In the genomic region with DNA sequence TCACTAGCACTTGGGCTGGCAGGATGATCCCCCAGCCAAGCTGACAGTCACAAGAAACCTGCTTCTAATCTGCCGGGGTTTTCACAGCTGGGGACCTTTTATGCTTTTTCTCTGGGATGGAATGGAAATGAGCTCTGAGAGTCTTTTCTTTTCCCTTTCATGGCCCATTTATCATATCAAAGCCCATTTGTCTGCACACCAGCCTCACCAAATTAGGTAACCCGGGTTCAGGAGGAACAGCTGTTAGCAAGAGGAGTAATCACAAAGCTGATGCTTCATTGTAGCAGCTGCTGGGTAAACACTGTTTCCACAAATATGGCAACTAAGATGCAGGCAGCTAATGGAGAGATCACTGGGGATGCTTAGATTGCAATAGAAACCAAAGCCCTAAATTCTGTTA, we compare ENCODE assay signal across 13 mouse cellular contexts. TPM values are rescaled to one million over a fixed set of nuclear protein-coding genes. Genes with fewer than 3 reads are reported as not detected.
DNase-seq lines count a peak whose midpoint lies in the region; ATAC-seq lines count a peak whose summit lies in the region.
"Had no signal": no experiment of that assay in that cellular context is flagged by ENCODE, and none has a peak within 500 bp of the region (broad histone marks: within the 10 kb centered on the region; RNA-seq: fewer than 3 reads in every experiment).

No protein-coding gene starts in this region.

- H3K4me3 ChIP-seq in embryonic facial prominence, embryonic 10.5 days = no peak overlapping the region
- no peak overlapping the region for H3K4me3 ChIP-seq in hindbrain, embryonic 13.5 days
- H3K4me3 ChIP-seq in neural tube, embryonic 12.5 days = no peak overlapping the region
- H3K4me3 ChIP-seq: heart, adult 2 months had no signal

- WGBS in embryonic facial prominence, embryonic 10.5 days = 6% methylated on average over 2 of the region's 2 CpGs
- 1% methylated on average over 2 of the region's 2 CpGs for WGBS in hindbrain, embryonic 13.5 days
- 2% methylated on average over 2 of the region's 2 CpGs for WGBS in neural tube, embryonic 12.5 days

- no peak overlapping the region for H3K4me2 ChIP-seq in hindbrain, embryonic 13.5 days
- H3K4me2 ChIP-seq in neural tube, embryonic 12.5 days (replicated peaks) = no peak overlapping the region
- H3K4me2 ChIP-seq: lung, embryonic 14.5 days had no signal

- H3K9ac ChIP-seq in hindbrain, embryonic 13.5 days = no peak overlapping the region
- no peak overlapping the region for H3K9ac ChIP-seq in neural tube, embryonic 12.5 days
- H3K9ac ChIP-seq: lung, embryonic 14.5 days had no signal

- peak; percentile 41 for DNase-seq in brain, adult 2 months (ENCODE audit: low read depth, low spot score)
- DNase-seq in embryonic facial prominence, embryonic 10.5 days (ENCODE audit: low spot score) = peak; percentile 15
- no peak for DNase-seq in kidney, postnatal 4 days
- DNase-seq in heart, adult 9 months (ENCODE audit: low spot score in 2 of 2) = no peak
- no peak for DNase-seq in kidney, adult 18-20 months
- DNase-seq: cerebellum, postnatal 36 days; heart, adult 2 months; kidney, postnatal 36 days; left cerebral cortex, postnatal 4 days; lung, embryonic 14.5 days had no signal

- H3K27me3 ChIP-seq in embryonic facial prominence, embryonic 10.5 days (replicated peaks; ENCODE audit: low read depth, poor library complexity, severe bottlenecking) = no peaks in the 10 kb centered on the region
- no peaks in the 10 kb centered on the region for H3K27me3 ChIP-seq in hindbrain, embryonic 13.5 days
- no peaks in the 10 kb centered on the region for H3K27me3 ChIP-seq in neural tube, embryonic 12.5 days (replicated peaks)

- no peaks in the 10 kb centered on the region for H3K36me3 ChIP-seq in embryonic facial prominence, embryonic 10.5 days (replicated peaks)
- H3K36me3 ChIP-seq in hindbrain, embryonic 13.5 days = no peaks in the 10 kb centered on the region
- no peaks in the 10 kb centered on the region for H3K36me3 ChIP-seq in neural tube, embryonic 12.5 days

- no peaks in the 10 kb centered on the region for H3K9me3 ChIP-seq in embryonic facial prominence, embryonic 10.5 days
- no peaks in the 10 kb centered on the region for H3K9me3 ChIP-seq in hindbrain, embryonic 13.5 days
- no peaks in the 10 kb centered on the region for H3K9me3 ChIP-seq in neural tube, embryonic 12.5 days

- 0 out of 2 replicates have a peak, but pooled peaks have one; percentile 54 for ATAC-seq in hindbrain, embryonic 13.5 days (ENCODE audit: low FRiP score)
- ATAC-seq in neural tube, embryonic 12.5 days (ENCODE audit: low FRiP score, low read depth) = peak; percentile 29; the same call in 1 of the 2 replicates
- ATAC-seq: activated CD4-positive, CD25-positive, alpha-beta regulatory T cell, adult 4 months had no signal

- H3K27ac ChIP-seq in embryonic facial prominence, embryonic 10.5 days (replicated peaks) = no peak overlapping the region
- peak overlapping the region; percentile 77 for H3K27ac ChIP-seq in hindbrain, embryonic 13.5 days
- H3K27ac ChIP-seq in neural tube, embryonic 12.5 days = peak overlapping the region; percentile 46; the same call in 1 of the 2 replicates
- H3K27ac ChIP-seq: heart, adult 2 months had no signal

- H3K4me1 ChIP-seq in embryonic facial prominence, embryonic 10.5 days = peaks cover 18% of the 10 kb centered on the region
- H3K4me1 ChIP-seq in hindbrain, embryonic 13.5 days (replicated peaks) = peaks cover 21% of the 10 kb centered on the region
- H3K4me1 ChIP-seq in neural tube, embryonic 12.5 days = peaks cover 19% of the 10 kb centered on the region

RNA-seq across cellular contexts. Expression of a gene that starts 17.3 kb away (rescaled TPM):
- 9.3 and 10.1 TPM in 2 replicates for polyA plus RNA-seq in embryonic facial prominence, embryonic 10.5 days (2016; fragmentation: Nextera tagmentation; extraction: Ambion mirVana)
- polyA plus RNA-seq in hindbrain, embryonic 13.5 days (2015; fragmentation: Nextera tagmentation; extraction: Ambion mirVana) = 6.7 and 8.4 TPM in 2 replicates
- 8.0 and 9.9 TPM in 2 replicates for polyA plus RNA-seq in neural tube, embryonic 12.5 days (2016; fragmentation: Nextera tagmentation; extraction: Ambion mirVana)

Comparison
In these comparisons a context has a peak if more than half of its experiments do, and no peak if none do; other contexts are left out.
1. DNase-seq: peak in brain, adult 2 months (single experiment) and embryonic facial prominence, embryonic 10.5 days (single experiment); none in kidney, postnatal 4 days (0 of 2), heart, adult 9 months (0 of 2) and kidney, adult 18-20 months (single experiment).